Comparison of ENCODE assay signal across 21 mouse cellular contexts in genomic region chr6:29941036-29941435, GRCm38 (mm10). TPM values are rescaled to one million over a fixed set of nuclear protein-coding genes. Genes with fewer than 3 reads are reported as not detected.
A peak's percentile ranks its signal among the peaks of the same experiment; 100 is the strongest.
DNase-seq lines count a peak whose midpoint lies in the region; ATAC-seq and TF ChIP-seq lines count a peak whose summit lies in the region.
"Had no signal": no experiment of that assay in that cellular context is flagged by ENCODE, and none has a peak within 500 bp of the region (broad histone marks: within the 10 kb centered on the region; RNA-seq: fewer than 3 reads in every experiment).

No protein-coding gene starts in this region.

- WGBS in embryonic facial prominence, embryonic 14.5 days: 76% methylated on average over 2 of the region's 2 CpGs
- 88% methylated on average over 2 of the region's 2 CpGs for WGBS in embryonic facial prominence, embryonic 10.5 days
- 56% methylated on average over 2 of the region's 2 CpGs for WGBS in heart, embryonic 12.5 days
- 88% methylated on average over 2 of the region's 2 CpGs for WGBS in limb, embryonic 14.5 days
- 83% methylated on average over 2 of the region's 2 CpGs for WGBS in hindbrain, embryonic 14.5 days

- no peaks in the 10 kb centered on the region for H3K27me3 ChIP-seq in embryonic facial prominence, embryonic 14.5 days (replicated peaks; ENCODE audit: control insufficient read depth, insufficient read depth, low read length)
- no peaks in the 10 kb centered on the region for H3K27me3 ChIP-seq in embryonic facial prominence, embryonic 10.5 days (replicated peaks; ENCODE audit: low read depth, poor library complexity, severe bottlenecking)
- H3K27me3 ChIP-seq in heart, embryonic 12.5 days (replicated peaks): no peaks in the 10 kb centered on the region
- no peaks in the 10 kb centered on the region for H3K27me3 ChIP-seq in limb, embryonic 14.5 days (ENCODE audit: control insufficient read depth, insufficient read depth, low read length)
- H3K27me3 ChIP-seq in hindbrain, embryonic 14.5 days (ENCODE audit: control insufficient read depth, insufficient read depth, low read length): no peaks in the 10 kb centered on the region
- H3K27me3 ChIP-seq: forebrain, embryonic 15.5 days; hindbrain, embryonic 12.5 days; limb, embryonic 12.5 days; liver, embryonic 13.5 days; midbrain, embryonic 13.5 days; stomach, embryonic 15.5 days had no signal

- peak; percentile 65 for DNase-seq in embryonic facial prominence, embryonic 14.5 days (ENCODE audit: low spot score)
- DNase-seq in embryonic facial prominence, embryonic 10.5 days (ENCODE audit: low spot score): no peak
- DNase-seq in heart, postnatal 10 days: no peak
- peak; percentile 30 for DNase-seq in Muller cell, postnatal 12 days (ENCODE audit: inconsistent ontology term)
- DNase-seq in limb, embryonic 14.5 days (ENCODE audit: low spot score): peak; percentile 59
- no peak for DNase-seq in hindbrain, embryonic 14.5 days (ENCODE audit: low spot score)
- DNase-seq in adrenal gland, postnatal 14 days: no peak
- DNase-seq: adrenal gland, postnatal 36 days; cerebellum, adult 2 months; cerebellum, postnatal 14 days; kidney, adult 9 months; liver, embryonic 13.5 days had no signal

- intact Hi-C loops in heart, postnatal 10 days (cut with DNase I): no loop called here

- H3K4me2 ChIP-seq in embryonic facial prominence, embryonic 14.5 days (ENCODE audit: low read depth, low read length): no peak overlapping the region
- H3K4me2 ChIP-seq in heart, embryonic 12.5 days: no peak overlapping the region
- no peak overlapping the region for H3K4me2 ChIP-seq in limb, embryonic 14.5 days (replicated peaks; ENCODE audit: low read depth, low read length, severe bottlenecking)
- no peak overlapping the region for H3K4me2 ChIP-seq in hindbrain, embryonic 14.5 days (replicated peaks)
- H3K4me2 ChIP-seq: forebrain, embryonic 15.5 days; hindbrain, embryonic 12.5 days; limb, embryonic 12.5 days; liver, embryonic 13.5 days; midbrain, embryonic 13.5 days; stomach, embryonic 15.5 days had no signal

- TF ChIP-seq POLR2A in limb, embryonic 14.5 days (IDR thresholded peaks at IDR 0.05; ENCODE audit: borderline replicate concordance, extremely low read depth, insufficient read depth, insufficient read length): no peak

- H3K9ac ChIP-seq in embryonic facial prominence, embryonic 14.5 days (ENCODE audit: low read depth, low read length): no peak overlapping the region
- H3K9ac ChIP-seq in heart, embryonic 12.5 days: no peak overlapping the region
- no peak overlapping the region for H3K9ac ChIP-seq in limb, embryonic 14.5 days (ENCODE audit: low read depth, low read length, severe bottlenecking)
- no peak overlapping the region for H3K9ac ChIP-seq in hindbrain, embryonic 14.5 days
- H3K9ac ChIP-seq: forebrain, embryonic 15.5 days; hindbrain, embryonic 12.5 days; limb, embryonic 12.5 days; liver, embryonic 13.5 days; midbrain, embryonic 13.5 days; stomach, embryonic 15.5 days had no signal

- H3K4me1 ChIP-seq in embryonic facial prominence, embryonic 14.5 days (ENCODE audit: control insufficient read depth, insufficient read depth, low read length): no peaks in the 10 kb centered on the region
- H3K4me1 ChIP-seq in embryonic facial prominence, embryonic 10.5 days: peaks cover 3% of the 10 kb centered on the region; the same call in 1 of the 2 replicates
- H3K4me1 ChIP-seq in heart, embryonic 12.5 days (replicated peaks): peaks cover 14% of the 10 kb centered on the region
- no peaks in the 10 kb centered on the region for H3K4me1 ChIP-seq in limb, embryonic 14.5 days (ENCODE audit: control insufficient read depth, insufficient read depth, low read length)
- no peaks in the 10 kb centered on the region for H3K4me1 ChIP-seq in hindbrain, embryonic 14.5 days (replicated peaks; ENCODE audit: control insufficient read depth, insufficient read depth, low read length)
- H3K4me1 ChIP-seq: forebrain, embryonic 10.5 days; heart, embryonic 10.5 days; hindbrain, embryonic 12.5 days; limb, embryonic 12.5 days; liver, embryonic 13.5 days; midbrain, embryonic 13.5 days; stomach, embryonic 15.5 days had no signal

- no peaks in the 10 kb centered on the region for H3K36me3 ChIP-seq in embryonic facial prominence, embryonic 14.5 days (ENCODE audit: control insufficient read depth, insufficient read depth, low read length)
- no peaks in the 10 kb centered on the region for H3K36me3 ChIP-seq in embryonic facial prominence, embryonic 10.5 days (replicated peaks)
- H3K36me3 ChIP-seq in heart, embryonic 12.5 days: peaks cover 73% of the 10 kb centered on the region
- H3K36me3 ChIP-seq in limb, embryonic 14.5 days (ENCODE audit: control insufficient read depth, insufficient read depth, low read length): no peaks in the 10 kb centered on the region
- no peaks in the 10 kb centered on the region for H3K36me3 ChIP-seq in hindbrain, embryonic 14.5 days (replicated peaks; ENCODE audit: control insufficient read depth, insufficient read depth)
- H3K36me3 ChIP-seq: forebrain, embryonic 10.5 days; forebrain, embryonic 15.5 days; hindbrain, embryonic 12.5 days; limb, embryonic 12.5 days; liver, embryonic 13.5 days; midbrain, embryonic 13.5 days; stomach, embryonic 15.5 days had no signal

- H3K9me3 ChIP-seq in embryonic facial prominence, embryonic 14.5 days (ENCODE audit: control insufficient read depth, low read length): no peaks in the 10 kb centered on the region
- H3K9me3 ChIP-seq in embryonic facial prominence, embryonic 10.5 days: no peaks in the 10 kb centered on the region
- H3K9me3 ChIP-seq in heart, embryonic 12.5 days (replicated peaks): no peaks in the 10 kb centered on the region
- no peaks in the 10 kb centered on the region for H3K9me3 ChIP-seq in limb, embryonic 14.5 days (ENCODE audit: control insufficient read depth, low read length)
- no peaks in the 10 kb centered on the region for H3K9me3 ChIP-seq in hindbrain, embryonic 14.5 days (ENCODE audit: control insufficient read depth, low read length)
- H3K9me3 ChIP-seq: forebrain, embryonic 10.5 days; forebrain, embryonic 15.5 days; heart, embryonic 10.5 days; hindbrain, embryonic 12.5 days; limb, embryonic 12.5 days; liver, embryonic 13.5 days; midbrain, embryonic 13.5 days; stomach, embryonic 15.5 days had no signal

- peak; percentile 78 for ATAC-seq in embryonic facial prominence, embryonic 14.5 days (ENCODE audit: low read depth)
- no peak for ATAC-seq in heart, embryonic 12.5 days (ENCODE audit: insufficient number of reproducible peaks, low FRiP score)
- ATAC-seq in limb, embryonic 14.5 days (ENCODE audit: low FRiP score, low read depth): peak; percentile 83
- no peak for ATAC-seq in hindbrain, embryonic 14.5 days (ENCODE audit: low FRiP score)
- ATAC-seq: forebrain, embryonic 15.5 days; intestine, embryonic 16.5 days; midbrain, embryonic 13.5 days had no signal

- H3K4me3 ChIP-seq in embryonic facial prominence, embryonic 14.5 days (ENCODE audit: low read depth, low read length): no peak overlapping the region
- no peak overlapping the region for H3K4me3 ChIP-seq in embryonic facial prominence, embryonic 10.5 days
- no peak overlapping the region for H3K4me3 ChIP-seq in heart, embryonic 12.5 days
- no peak overlapping the region for H3K4me3 ChIP-seq in limb, embryonic 14.5 days (replicated peaks; ENCODE audit: low read length)
- H3K4me3 ChIP-seq in hindbrain, embryonic 14.5 days (replicated peaks; ENCODE audit: low read length): no peak overlapping the region
- H3K4me3 ChIP-seq: forebrain, embryonic 10.5 days; forebrain, embryonic 15.5 days; heart, embryonic 10.5 days; hindbrain, embryonic 12.5 days; limb, embryonic 12.5 days; liver, embryonic 13.5 days; midbrain, embryonic 13.5 days; stomach, embryonic 15.5 days had no signal

- H3K27ac ChIP-seq in embryonic facial prominence, embryonic 14.5 days (replicated peaks; ENCODE audit: low read depth, low read length): no peak overlapping the region
- H3K27ac ChIP-seq in embryonic facial prominence, embryonic 10.5 days (replicated peaks): no peak overlapping the region
- H3K27ac ChIP-seq in heart, embryonic 12.5 days (ENCODE audit: poor library complexity, severe bottlenecking): 0 out of 2 replicates have a peak overlapping the region, but pooled peaks have one; percentile 8
- no peak overlapping the region for H3K27ac ChIP-seq in limb, embryonic 14.5 days (replicated peaks; ENCODE audit: low read depth, low read length)
- no peak overlapping the region for H3K27ac ChIP-seq in hindbrain, embryonic 14.5 days
- H3K27ac ChIP-seq: forebrain, embryonic 10.5 days; forebrain, embryonic 15.5 days; heart, embryonic 10.5 days; hindbrain, embryonic 12.5 days; limb, embryonic 12.5 days; liver, embryonic 13.5 days; midbrain, embryonic 13.5 days; stomach, embryonic 15.5 days had no signal

RNA-seq across cellular contexts. Expression of gene Strip2, which starts 24.2 kb away (rescaled TPM):
- polyA plus RNA-seq in embryonic facial prominence, embryonic 14.5 days (2014; fragmentation: Nextera tagmentation; extraction: Ambion mirVana): 0.77 and 1.5 TPM in 2 replicates
- 0.65 and 0.82 TPM in 2 replicates for polyA plus RNA-seq in embryonic facial prominence, embryonic 10.5 days (2016; fragmentation: Nextera tagmentation; extraction: Ambion mirVana)
- polyA plus RNA-seq in heart, embryonic 12.5 days (2016; fragmentation: Nextera tagmentation; extraction: Ambion mirVana): 39.5 and 39.8 TPM in 2 replicates
- total RNA-seq in heart, postnatal 10 days (2021): 10 to 100 TPM; 79.2 to 89.9 TPM
- polyA plus RNA-seq in limb, embryonic 14.5 days (2012; rRNA removed): 3.3 and 3.5 TPM in 2 replicates
- 2.5 and 2.6 TPM in 2 replicates for polyA plus RNA-seq in limb, embryonic 14.5 days (2014; fragmentation: Nextera tagmentation; extraction: Ambion mirVana)
- polyA plus RNA-seq in hindbrain, embryonic 14.5 days (2014; fragmentation: Nextera tagmentation; extraction: Ambion mirVana): 6.1 and 7.3 TPM in 2 replicates
- 1.5 and 2.0 TPM in 2 replicates for total RNA-seq in adrenal gland, postnatal 14 days (2021)

Comparison
In these comparisons a context has a peak if more than half of its experiments do, and no peak if none do; other contexts are left out.
1. DNase-seq: peak in embryonic facial prominence, embryonic 14.5 days (single experiment), Muller cell, postnatal 12 days (single experiment) and limb, embryonic 14.5 days (single experiment); none in embryonic facial prominence, embryonic 10.5 days (single experiment), heart, postnatal 10 days (0 of 2), hindbrain, embryonic 14.5 days (single experiment) and adrenal gland, postnatal 14 days (single experiment).
2. ATAC-seq: peak in embryonic facial prominence, embryonic 14.5 days (single experiment) and limb, embryonic 14.5 days (single experiment); none in heart, embryonic 12.5 days (single experiment) and hindbrain, embryonic 14.5 days (single experiment).